Mouse (Mus musculus): ENCODE results near the gene Tmem189. TPM values are rescaled to one million over a fixed set of nuclear protein-coding genes. Genes with fewer than 3 reads are reported as not detected.

Gene Tmem189
- total RNA-seq, 2 experiments from 2014 or later: 27.2 TPM

DNA sequence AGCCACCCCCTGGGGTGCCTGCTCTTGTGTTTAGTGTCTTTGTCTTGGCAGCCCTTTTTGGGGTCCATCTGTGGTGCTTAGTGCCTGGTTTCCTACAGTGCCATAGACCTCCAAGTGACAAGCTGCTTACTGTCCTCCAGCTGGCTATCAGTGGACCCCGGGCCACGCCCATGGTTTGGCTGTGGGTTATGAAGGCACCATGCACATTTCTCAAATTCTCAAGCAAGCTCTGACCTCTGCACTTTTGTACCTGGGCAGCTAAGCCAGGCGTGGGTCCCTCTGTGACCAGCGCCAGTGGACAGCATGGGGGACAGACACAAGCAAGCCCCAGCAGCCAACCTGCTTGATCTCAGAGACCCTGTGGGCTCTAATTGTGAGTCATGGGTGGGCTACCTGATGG lies 14.8 kb upstream of the Tmem189 start:
- no peak for DNase-seq (ENCODE audit: low spot score)
- intact Hi-C loops (cut with DNase I): no loop called here

DNA sequence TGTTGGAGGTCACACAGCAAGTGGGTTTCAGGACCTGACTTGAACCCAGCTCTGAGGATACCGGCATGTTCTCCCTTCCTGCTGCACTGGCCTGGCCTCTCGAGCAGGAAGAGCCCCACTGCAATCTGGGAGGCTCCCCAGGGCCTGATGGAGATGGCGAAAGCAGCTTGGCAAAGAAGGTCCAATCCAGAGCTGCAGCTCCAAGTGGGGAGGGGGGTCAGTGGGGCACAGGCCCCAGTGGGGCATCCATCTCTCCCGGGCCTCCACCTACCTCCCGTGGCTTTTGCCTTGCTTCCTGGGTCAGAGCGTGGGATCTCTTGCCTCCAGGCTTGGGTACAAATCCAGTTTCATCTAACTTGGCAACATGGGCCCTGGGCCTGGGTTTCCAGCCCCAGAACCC lies 12.5 kb upstream of the Tmem189 start:
- no peak for DNase-seq (ENCODE audit: low spot score)
- intact Hi-C loops (cut with DNase I): no loop called here

DNA sequence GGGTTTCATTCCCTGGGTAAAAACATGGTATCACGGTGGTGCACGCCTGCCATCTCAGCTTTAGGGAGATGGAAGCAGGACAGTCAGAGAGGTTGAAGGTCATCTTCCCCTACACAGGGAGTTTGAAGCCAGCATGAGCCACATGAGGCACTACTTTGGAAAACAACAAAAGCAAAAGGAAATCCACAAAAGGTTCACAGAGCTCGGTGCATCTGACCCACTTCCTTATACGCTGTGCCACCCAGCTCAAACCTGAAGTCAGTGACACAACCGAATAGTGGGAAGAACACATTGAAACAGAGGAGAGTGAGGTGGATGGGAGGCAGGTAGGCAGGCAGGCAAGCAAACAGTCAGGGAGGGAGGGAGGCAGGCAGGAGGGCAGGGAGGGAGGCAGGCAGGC lies 11.8 kb upstream of the Tmem189 start:
- intact Hi-C loops (cut with DNase I): no loop called here
- no peak for DNase-seq (ENCODE audit: low spot score)

DNA sequence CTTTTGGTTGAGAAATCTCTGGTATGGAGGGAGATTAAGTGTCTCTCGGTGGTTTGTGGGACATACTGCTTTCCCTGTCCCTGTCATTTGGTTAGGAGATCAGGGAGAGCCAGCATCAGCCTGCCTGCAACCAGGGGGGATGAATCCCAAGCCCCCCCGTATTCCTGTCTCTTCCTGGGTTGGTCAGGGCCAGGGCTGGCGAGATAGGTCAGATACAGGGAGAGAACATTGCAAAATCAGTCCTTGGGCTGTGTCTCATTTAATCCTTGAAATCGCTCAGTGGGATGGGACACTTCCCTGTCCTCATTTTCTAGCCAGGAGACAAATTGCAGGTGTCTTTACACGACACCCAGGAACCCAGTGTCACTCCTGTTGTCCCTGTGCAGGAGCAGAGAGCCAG lies 10.4 kb upstream of the Tmem189 start:
- DNase-seq (ENCODE audit: low spot score): no peak
- intact Hi-C loops (cut with DNase I): no loop called here

DNA sequence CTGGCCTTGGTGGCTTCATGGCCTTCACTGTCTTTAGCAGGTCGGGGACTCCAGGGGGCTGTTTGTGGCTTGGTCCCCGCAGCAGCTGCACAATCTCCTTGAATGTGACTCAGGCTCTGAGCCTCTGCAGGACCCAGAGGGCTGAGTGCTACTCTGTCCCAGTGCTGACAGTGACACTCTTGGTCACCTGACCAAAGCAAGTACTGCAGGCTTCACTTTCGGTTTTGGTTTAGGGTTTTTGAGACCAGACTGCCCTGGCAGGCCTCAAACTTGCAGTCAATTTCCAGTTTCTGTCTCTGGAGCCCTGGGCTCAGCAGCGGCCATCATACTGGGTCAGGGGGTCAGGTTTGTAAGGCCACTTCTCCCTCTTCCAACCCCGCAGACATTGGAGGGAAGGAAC lies 8.3 kb upstream of the Tmem189 start:
- peak; percentile 58 for DNase-seq (ENCODE audit: low spot score)
- intact Hi-C loops (cut with DNase I): loop anchor here (5.0 kb wide), 1 partner anchor 59 kb away; no protein-coding TSS in a partner anchor

DNA sequence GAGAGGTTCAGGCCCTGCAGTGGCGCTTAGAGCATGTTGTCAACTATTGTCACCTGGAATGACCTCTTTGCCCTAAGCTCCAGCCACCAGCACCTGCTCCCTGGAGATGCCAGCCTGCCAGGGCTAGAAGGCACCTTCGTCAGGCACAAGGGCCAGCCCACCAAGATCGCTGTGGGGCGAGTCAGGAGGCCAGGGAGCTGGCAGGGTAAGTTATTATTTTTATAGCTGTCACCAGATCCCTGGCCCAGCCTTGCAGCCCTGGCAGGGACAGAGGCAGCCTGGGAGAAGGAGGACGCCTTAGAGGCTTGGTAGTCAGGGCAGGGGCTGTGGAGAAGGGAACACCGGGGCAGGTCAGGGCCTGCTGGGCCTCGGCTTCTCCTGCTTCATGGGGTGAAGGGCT lies 6.5 kb upstream of the Tmem189 start:
- intact Hi-C loops (cut with DNase I): loop anchor here (5.0 kb wide), 1 partner anchor 61 kb away; no protein-coding TSS in a partner anchor
- peak; percentile 40 for DNase-seq (ENCODE audit: low spot score)

DNA sequence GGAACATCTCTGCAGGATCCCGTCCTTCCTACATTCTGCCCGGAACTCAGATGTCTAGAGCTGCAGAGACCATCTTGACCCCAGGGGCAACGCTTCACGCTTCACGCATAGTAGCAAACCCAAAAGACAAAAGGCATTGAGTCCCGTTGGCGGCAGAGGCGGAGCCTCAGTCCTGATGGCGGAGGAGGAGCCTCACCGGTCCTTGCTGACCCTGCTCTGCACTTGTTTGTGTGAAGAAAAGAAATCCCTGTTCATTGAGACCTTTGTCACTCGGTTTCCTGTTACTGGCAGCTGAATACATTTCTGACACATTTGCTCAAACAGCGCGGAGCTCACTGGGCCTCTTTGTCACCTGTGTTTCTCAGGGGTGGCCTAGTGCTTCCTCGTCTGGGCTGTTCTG lies 5.9 kb upstream of the Tmem189 start:
- intact Hi-C loops (cut with DNase I): loop anchor here (5.0 kb wide), 1 partner anchor 62 kb away; no protein-coding TSS in a partner anchor

DNA sequence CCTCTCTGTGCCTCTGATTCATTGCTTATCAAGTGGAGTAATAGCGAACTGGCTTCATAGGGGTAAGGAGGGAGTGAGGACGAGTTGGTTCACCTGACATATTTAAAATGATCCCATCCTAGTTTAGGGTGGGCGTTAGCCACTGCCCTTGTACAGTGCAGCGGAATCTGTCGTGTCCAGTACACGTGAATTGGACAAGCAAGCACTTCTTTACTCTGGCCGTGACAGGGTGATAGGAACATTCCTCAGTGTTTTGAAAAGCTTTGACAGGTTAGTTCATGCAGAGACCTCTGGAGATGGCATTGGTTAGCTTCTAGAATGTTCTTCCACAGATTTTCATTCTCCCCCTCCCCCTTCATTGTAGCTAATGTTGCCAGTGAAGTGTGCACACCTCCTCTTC lies 5.3 kb upstream of the Tmem189 start:
- no peak for DNase-seq (ENCODE audit: low spot score)
- intact Hi-C loops (cut with DNase I): loop anchor here (5.0 kb wide), 2 partner anchors 62 to 72 kb away; no protein-coding TSS in a partner anchor

More for the DNA sequence above, 5.9 kb upstream of the Tmem189 start:
- DNase-seq (ENCODE audit: low spot score): no peak

DNA sequence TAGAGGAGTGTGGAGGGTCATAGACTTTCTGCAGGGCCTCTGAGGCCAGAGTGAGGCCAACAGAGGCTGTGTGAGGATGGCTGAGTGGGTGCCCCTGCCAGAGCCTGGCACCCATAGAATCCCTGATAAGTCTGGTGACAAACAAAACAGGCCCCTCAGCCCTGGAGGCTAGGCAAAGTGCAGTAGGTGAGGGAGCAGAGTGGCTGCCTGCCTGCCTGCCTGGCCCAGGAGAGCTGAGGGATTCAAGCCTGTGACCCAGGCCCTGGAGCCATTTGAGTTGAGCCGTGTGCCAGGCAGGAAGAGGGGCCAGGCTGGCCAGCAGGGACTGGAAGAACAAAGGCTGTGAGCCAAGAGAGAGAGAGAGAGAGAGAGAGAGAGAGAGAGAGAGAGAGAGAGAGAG lies 4.6 kb upstream of the Tmem189 start:
- intact Hi-C loops (cut with DNase I): loop anchor here (5.0 kb wide), 1 partner anchor 73 kb away; no protein-coding TSS in a partner anchor
- no peak for DNase-seq (ENCODE audit: low spot score)

DNA sequence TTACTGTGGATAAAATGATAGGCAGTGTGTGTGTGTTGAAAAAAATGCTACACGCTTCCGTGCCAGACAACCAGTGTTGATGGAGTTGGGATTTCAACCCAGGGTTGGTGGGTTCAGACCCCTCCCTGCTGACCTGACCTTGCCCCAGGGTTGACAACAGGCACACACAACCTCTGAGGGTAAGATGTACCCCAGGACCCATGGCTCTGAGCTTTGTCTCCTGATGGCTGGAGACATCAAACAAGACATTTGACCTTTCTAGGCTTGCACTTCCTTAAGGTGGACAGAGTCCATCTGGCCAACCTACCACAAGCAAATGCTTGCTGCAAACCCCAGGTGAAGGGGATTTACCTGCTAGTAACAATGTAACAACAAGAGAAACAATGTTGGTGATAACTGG lies 3.9 kb upstream of the Tmem189 start:
- DNase-seq (ENCODE audit: low spot score): no peak
- intact Hi-C loops (cut with DNase I): loop anchor here (5.0 kb wide), 1 partner anchor 74 kb away; no protein-coding TSS in a partner anchor

DNA sequence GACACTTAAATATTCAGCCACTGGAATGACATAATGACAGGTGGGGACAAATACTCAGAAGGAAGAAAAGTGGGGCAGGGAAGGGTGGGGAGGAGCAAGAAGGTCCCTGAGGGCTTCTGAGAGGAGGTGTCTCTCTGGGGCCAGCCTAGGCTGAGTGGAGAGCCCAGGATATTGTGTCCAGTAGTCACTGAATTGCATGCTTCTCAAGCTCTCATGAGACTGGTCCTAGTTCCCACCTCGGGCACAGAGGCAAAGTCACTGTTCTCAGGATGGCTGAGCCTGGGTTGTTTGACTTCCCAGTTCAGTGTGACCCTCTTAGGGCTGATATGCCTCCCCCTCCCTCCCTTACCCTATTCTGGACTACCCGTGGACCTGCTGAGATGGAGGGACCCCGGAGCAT lies 3.2 kb upstream of the Tmem189 start:
- intact Hi-C loops (cut with DNase I): loop anchor here (5.0 kb wide), 1 partner anchor 74 kb away; no protein-coding TSS in a partner anchor
- no peak for DNase-seq (ENCODE audit: low spot score)

DNA sequence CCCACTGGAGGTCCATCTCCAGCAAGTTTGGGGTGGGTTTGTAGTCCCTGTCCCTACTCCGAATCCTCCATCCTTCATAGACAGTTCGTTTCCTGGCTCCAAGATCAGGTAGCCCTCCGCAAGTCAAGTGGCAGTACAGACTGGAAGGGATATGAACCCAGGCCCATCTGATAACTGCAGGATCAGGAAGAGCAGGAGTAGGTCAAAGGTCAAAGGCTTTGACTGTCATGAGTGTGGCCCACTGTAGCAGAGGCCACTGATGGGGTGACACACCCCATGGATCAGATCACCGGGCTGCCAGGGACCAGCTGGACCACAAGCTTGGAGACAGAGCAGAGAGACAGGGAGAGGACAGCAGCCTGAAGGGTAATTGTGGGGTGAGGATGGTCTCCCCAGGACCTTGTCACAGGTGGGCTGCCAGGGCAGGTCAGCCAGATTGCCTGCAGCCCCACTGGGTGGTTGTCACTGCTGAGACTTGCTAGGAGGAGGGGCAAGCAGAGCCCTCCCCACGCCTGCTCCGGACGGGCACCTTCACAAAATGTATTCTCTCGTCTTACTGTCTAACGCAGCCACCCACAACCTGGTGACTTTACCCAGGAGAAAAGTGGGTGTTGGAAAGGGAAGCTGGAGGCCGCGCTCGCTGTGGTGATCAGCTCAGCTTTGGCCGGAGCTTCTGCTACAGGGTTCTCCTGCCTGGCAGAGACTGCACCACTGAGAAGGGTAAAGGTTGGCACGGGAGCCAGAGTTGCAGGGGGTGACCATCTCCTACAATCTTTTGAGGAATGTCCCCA lies 2.4 kb upstream of the Tmem189 start:
- intact Hi-C loops (cut with DNase I): loop anchor here (5.0 kb wide), 1 partner anchor 75 kb away; no protein-coding TSS in a partner anchor
- no peak for DNase-seq (ENCODE audit: low spot score)

DNA sequence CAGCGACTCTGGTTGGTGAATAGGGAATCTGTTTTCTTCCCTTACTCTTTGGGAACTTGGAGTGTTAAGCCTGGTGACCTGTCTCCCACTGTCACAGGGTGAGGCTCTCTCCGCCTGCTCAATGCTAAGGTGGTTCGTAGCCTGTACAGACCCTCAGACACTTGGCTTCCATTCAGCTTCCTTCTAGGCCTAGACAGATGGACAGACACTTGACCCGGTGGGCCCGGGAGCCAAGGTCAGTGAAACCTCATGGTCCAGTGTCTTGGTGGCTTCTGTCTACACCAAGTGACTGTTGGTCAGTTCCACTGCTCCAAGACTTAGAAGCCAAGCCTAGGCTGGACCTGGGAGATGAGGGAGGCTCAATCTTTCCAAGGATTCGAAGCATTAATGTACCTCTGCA lies 1.8 kb upstream of the Tmem189 start:
- no peak for DNase-seq (ENCODE audit: low spot score)
- intact Hi-C loops (cut with DNase I): loop anchor here (5.0 kb wide), 1 partner anchor 76 kb away; no protein-coding TSS in a partner anchor

DNA sequence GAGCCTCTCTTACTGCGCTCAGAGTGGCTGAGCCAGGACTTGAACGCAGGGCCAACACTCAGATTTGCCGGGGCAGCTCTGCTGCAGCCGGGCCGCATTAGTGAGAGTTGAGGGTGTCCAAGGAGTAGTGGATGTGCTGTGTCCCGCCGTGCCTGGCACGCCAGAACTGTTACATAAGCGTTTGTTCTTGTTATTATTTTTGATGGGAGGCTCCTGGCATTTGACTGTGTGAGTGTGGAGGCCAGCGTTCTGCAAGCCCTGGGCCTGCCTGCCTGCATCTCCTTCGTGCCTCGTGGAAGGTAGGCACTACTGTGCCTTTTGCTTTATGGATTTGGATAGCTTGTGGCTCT lies 1.3 kb upstream of the Tmem189 start:
- DNase-seq (ENCODE audit: low spot score): peak; percentile 75
- intact Hi-C loops (cut with DNase I): loop anchor here (5.0 kb wide), 1 partner anchor 76 kb away; no protein-coding TSS in a partner anchor

DNA sequence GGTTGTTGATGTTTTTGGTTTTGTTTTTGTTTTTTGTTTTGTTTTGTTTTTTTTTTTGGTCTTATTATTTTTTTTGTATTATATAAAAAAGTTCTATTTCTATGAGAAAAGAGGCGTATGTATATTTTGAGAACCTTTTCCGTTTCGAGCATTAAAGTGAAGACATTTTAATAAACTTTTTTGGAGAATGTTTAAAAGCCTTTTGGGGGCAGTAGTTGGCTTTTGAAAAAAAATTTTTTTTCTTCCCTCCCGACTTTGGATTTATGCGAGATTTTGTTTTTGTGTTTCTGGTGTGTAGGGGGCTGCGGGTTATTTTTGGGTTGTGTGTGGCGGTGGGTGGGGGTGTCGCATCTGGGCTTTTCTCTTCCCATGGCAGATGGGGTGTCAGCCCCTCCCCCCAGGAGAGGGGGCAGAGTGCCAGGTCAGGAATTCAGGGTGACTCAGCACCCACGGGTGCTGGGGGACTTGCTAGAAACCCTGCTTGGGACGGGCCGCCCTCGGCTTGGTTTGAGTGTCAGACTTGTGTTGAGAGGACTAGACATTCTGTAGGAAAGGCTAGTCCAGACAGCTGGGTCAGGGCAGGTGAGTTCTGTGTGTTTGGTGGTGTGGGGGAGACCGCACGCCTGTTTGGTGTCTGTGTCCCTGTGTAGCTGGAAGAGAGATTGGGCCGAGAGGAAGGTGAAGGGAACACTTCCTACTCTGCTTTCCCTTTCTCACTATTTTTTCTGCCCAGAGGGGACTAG lies 768 bp upstream of the Tmem189 start:
- DNase-seq (ENCODE audit: low spot score): peak; percentile 55
- intact Hi-C loops (cut with DNase I): loop anchor here (5.0 kb wide), 1 partner anchor 77 kb away; no protein-coding TSS in a partner anchor

DNA sequence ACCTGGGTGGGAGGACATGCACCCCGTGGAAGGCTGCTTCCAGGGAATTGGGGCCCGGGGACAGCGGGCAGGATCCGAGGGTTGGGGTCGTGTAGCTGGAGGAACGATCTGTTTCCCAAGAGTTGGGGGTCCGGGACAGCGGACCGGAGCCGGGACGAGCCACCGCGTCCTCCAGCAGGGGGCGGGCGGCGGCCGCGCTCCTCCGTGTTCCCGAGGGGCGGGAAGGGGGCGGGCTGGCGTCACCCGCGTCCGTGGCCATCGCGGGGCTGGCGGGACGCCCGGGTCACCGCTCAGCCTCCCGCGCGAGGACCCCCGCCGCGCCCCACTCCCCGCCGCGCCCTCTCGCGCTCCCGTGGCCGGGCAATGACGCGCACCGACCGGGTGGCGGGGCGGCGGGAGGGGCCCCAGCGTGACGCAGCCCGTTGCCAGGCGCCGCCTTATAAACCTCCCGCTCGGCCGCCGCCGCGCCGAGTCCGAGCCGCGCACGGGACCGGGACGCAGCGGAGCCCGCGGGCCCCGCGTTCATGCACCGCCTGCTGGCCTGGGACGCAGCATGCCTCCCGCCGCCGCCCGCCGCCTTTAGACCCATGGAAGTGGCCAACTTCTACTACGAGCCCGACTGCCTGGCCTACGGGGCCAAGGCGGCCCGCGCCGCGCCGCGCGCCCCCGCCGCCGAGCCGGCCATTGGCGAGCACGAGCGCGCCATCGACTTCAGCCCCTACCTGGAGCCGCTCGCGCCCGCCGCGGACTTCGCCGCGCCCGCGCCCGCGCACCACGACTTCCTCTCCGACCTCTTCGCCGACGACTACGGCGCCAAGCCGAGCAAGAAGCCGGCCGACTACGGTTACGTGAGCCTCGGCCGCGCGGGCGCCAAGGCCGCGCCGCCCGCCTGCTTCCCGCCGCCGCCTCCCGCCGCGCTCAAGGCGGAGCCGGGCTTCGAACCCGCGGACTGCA lies 847 bp downstream of the Tmem189 start, which contains the start of gene Cebpb:
Cebpb (plus strand) TSS at position 418 of the 954 bp plus-strand sequence.
- intact Hi-C loops (cut with DNase I): loop anchor here (10.0 kb wide), 1 partner anchor 396 kb away; the partner anchor contains the start of gene Pard6b
- peak; percentile 84 for DNase-seq (ENCODE audit: low spot score)

DNA sequence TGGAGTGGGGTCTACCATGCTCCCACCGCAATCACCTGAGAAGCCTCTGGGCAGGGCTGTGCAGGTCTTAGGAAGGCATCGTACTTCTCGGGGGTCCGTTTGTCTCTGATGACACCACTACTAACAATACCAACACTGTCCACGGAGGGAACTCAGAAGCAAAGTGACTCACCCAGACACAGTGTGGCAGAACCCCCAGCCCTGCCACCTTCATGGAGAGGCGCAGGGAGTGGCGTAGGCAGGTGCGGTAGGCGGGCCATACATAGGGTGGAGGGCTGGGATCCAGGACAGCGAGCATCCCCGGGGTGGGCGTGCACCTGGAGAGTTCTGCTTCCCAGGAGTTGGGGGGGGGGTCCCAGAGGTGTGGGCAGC lies 1.5 kb downstream of the Tmem189 start:
- intact Hi-C loops (cut with DNase I): loop anchor here (10.0 kb wide), 1 partner anchor 397 kb away; the partner anchor contains the start of gene Pard6b
- DNase-seq (ENCODE audit: low spot score): no peak

DNA sequence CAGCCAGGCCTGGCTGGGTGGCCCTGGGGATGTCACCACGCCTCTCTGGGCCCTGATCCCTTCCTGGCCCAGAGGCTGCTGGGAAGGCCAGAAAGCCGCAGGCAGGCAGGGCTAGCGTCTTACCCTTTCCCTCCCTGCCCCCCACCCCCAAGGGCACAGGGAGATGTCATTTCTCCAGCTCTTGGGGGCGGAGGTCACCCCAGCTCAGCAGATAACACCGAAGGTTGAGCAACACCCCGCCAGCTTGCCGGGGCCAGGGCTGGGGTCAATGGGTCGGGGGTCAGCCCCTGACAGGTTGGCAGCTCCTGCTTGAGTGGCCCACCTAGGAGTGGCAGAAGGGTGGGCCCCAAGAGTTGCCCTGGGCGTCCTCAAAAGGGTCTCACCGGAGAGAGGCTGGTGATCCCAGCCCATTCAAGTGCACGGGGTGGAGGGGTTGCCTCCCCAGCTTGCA lies 1.9 kb downstream of the Tmem189 start:
- intact Hi-C loops (cut with DNase I): loop anchor here (2.0 to 10.0 kb wide), 2 partner anchors 329 to 397 kb away; partner anchors contain the start of gene Pard6b
- DNase-seq (ENCODE audit: low spot score): no peak

DNA sequence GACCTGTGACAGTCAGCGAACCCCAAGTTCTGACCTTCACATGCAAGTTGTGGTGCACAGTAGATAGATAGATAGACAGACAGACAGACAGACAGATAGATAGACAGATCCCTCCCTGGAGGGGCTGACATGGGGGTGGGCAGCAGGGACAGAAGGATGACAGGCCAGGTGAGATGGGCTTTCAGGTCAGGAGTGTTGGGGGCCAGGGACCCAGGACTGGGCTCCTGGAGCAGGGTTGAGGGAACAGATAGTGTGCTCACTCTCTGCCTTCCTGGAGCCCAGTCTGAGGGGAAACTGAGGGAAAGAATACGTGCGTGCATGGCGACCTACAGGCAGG lies 2.4 kb downstream of the Tmem189 start:
- DNase-seq (ENCODE audit: low spot score): no peak
- intact Hi-C loops (cut with DNase I): loop anchor here (2.0 to 10.0 kb wide), 2 partner anchors 330 to 398 kb away; partner anchors contain the start of gene Pard6b

Measured in heart, postnatal 25 days (tissue).